Mouse (Mus musculus): ENCODE results near the gene H2-DMb1.

GRCm38 (mm10) chr17:34164202-34164895 is 11.5 kb downstream of the H2-DMb1 start:
- peak; percentile 71; the same call in 1 of the 2 replicates for TF ChIP-seq CTCF (IDR thresholded peaks at IDR 0.05; ENCODE audit: extremely low read depth, insufficient read depth, insufficient read length, insufficient replicate concordance)
- no peak for TF ChIP-seq POLR2A (IDR thresholded peaks at IDR 0.05; ENCODE audit: low read depth, low read length)
